Comparison of ENCODE assay signal across 8 mouse cellular contexts in the genomic region with DNA sequence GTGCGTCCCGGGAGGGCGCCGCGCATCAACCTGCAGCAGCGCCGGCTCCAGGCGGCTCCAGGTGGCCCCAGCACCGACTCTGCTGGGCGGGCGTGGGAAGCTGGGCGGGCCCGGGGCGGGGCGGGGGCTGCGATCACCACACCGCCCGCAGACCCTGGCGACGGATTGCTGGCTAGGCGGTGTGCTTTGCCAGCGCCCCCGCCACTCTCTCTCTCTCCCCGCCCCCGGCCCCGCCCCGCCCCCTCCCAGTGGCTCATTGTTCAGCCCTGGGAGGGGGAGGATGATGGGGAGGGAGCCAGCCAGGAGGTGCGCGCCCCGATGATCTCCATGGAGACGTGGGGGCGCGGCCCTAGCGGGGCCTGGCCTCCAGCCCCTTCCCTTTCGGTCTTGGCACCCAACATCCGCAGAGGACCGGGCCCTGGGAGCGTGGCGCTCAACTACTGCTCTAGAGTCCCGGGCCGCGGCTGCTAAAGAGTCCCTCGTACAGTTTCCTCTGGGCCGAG. TPM values are rescaled to one million over a fixed set of nuclear protein-coding genes. Genes with fewer than 3 reads are reported as not detected.
A peak's percentile ranks its signal among the peaks of the same experiment; 100 is the strongest.
DNase-seq lines count a peak whose midpoint lies in the region; ATAC-seq and TF ChIP-seq lines count a peak whose summit lies in the region.

No protein-coding gene starts in this region.

- peaks cover 35% of the 10 kb centered on the region for H3K36me3 ChIP-seq in forebrain, embryonic 13.5 days (ENCODE audit: poor library complexity, severe bottlenecking)
- H3K36me3 ChIP-seq in lung, embryonic 14.5 days (ENCODE audit: insufficient read depth): peaks cover 19% of the 10 kb centered on the region

- H3K27me3 ChIP-seq in forebrain, embryonic 13.5 days: peaks cover 18% of the 10 kb centered on the region
- peaks cover 32% of the 10 kb centered on the region for H3K27me3 ChIP-seq in lung, embryonic 14.5 days (ENCODE audit: insufficient read depth, low read length)

- H3K9ac ChIP-seq in forebrain, embryonic 13.5 days: peak overlapping the region; percentile 80
- peak overlapping the region; percentile 64 for H3K9ac ChIP-seq in lung, embryonic 14.5 days

- H3K4me3 ChIP-seq in forebrain, embryonic 13.5 days: peak overlapping the region; percentile 74
- H3K4me3 ChIP-seq in lung, embryonic 14.5 days (ENCODE audit: low read depth, low read length): peak overlapping the region; percentile 61

- peak overlapping the region; percentile 82 for H3K4me2 ChIP-seq in forebrain, embryonic 13.5 days
- H3K4me2 ChIP-seq in lung, embryonic 14.5 days: peak overlapping the region; percentile 86

- H3K4me1 ChIP-seq in forebrain, embryonic 13.5 days: peaks cover 45% of the 10 kb centered on the region
- no peaks in the 10 kb centered on the region for H3K4me1 ChIP-seq in lung, embryonic 14.5 days (ENCODE audit: insufficient read depth)

- under 1% methylated on average over 33 of the region's 44 CpGs for WGBS in forebrain, embryonic 13.5 days
- WGBS in lung, embryonic 14.5 days: under 1% methylated on average over 40 of the region's 44 CpGs

- peaks cover 24% of the 10 kb centered on the region for H3K9me3 ChIP-seq in forebrain, embryonic 13.5 days (replicated peaks)
- H3K9me3 ChIP-seq in lung, embryonic 14.5 days (ENCODE audit: low read depth, low read length): peaks cover 13% of the 10 kb centered on the region; the same call in 1 of the 2 replicates

- ATAC-seq in forebrain, embryonic 13.5 days: peak; percentile 86
- ATAC-seq in lung, embryonic 14.5 days (ENCODE audit: insufficient read depth): peak; percentile 86
- peak; percentile 25; the same call in 1 of the 2 replicates for ATAC-seq in neutrophil, adult 5-6 weeks (ENCODE audit: extremely low read depth, insufficient number of reproducible peaks, low FRiP score, poor library complexity, severe bottlenecking)
- no peak for ATAC-seq in frontal cortex, adult (ENCODE audit: low TSS enrichment)

- no peak for TF ChIP-seq CTCF in lung, embryonic 14.5 days (IDR thresholded peaks at IDR 0.05; ENCODE audit: low read depth)

- H3K27ac ChIP-seq in forebrain, embryonic 13.5 days: peak overlapping the region; percentile 86
- H3K27ac ChIP-seq in lung, embryonic 14.5 days (ENCODE audit: low read depth): peak overlapping the region; percentile 88

- peak; percentile 70 for DNase-seq in ovary, adult 18-20 months (ENCODE audit: low spot score)
- DNase-seq in ovary, postnatal 10 days (ENCODE audit: low spot score): no peak
- DNase-seq in kidney, adult 18-20 months: peak; percentile 68
- peak; percentile 83 for DNase-seq in lung, embryonic 14.5 days
- no peak for DNase-seq in layer of hippocampus, adult 8-10 months (ENCODE audit: low spot score in 2 of 2)

RNA-seq across cellular contexts. Expression of a gene that starts 0.5 kb away (rescaled TPM):
- 6.6 and 7.1 TPM in 2 replicates for polyA plus RNA-seq in forebrain, embryonic 13.5 days (2015; fragmentation: Nextera tagmentation; extraction: Ambion mirVana)
- polyA plus RNA-seq in lung, embryonic 14.5 days (2014; fragmentation: Nextera tagmentation; extraction: Ambion mirVana): 9.0 and 9.9 TPM in 2 replicates
- 1.4 and 3.1 TPM in 2 replicates for total RNA-seq in neutrophil, adult 5-6 weeks (2017)
- 1 to 10 TPM; 6.0 to 7.0 (median 6.6) TPM for total RNA-seq in layer of hippocampus, adult 8-10 months (2022)

RNA-seq across cellular contexts. Expression of a gene that starts 23.4 kb away (rescaled TPM):
- 30.1 and 31.6 TPM in 2 replicates for polyA plus RNA-seq in forebrain, embryonic 13.5 days (2015; fragmentation: Nextera tagmentation; extraction: Ambion mirVana)
- 8.6 and 9.8 TPM in 2 replicates for polyA plus RNA-seq in lung, embryonic 14.5 days (2014; fragmentation: Nextera tagmentation; extraction: Ambion mirVana)
- 47.0 and 55.5 TPM in 2 replicates for total RNA-seq in neutrophil, adult 5-6 weeks (2017)
- 10 to 100 TPM; 24.1 to 30.9 (median 29.9) TPM for total RNA-seq in layer of hippocampus, adult 8-10 months (2022)

Comparison
In these comparisons a context has a peak if more than half of its experiments do, and no peak if none do; other contexts are left out.
1. DNase-seq: peak in ovary, adult 18-20 months (single experiment), kidney, adult 18-20 months (single experiment) and lung, embryonic 14.5 days (single experiment); none in ovary, postnatal 10 days (single experiment) and layer of hippocampus, adult 8-10 months (0 of 2).